Mouse (Mus musculus) embryonic facial prominence, embryonic 13.5 days (tissue): ENCODE data around the gene Sox5. TPM values are rescaled to one million over a fixed set of nuclear protein-coding genes. Genes with fewer than 3 reads are reported as not detected.

Experiments
- ATAC-seq: fragments of 200-750 bp; cut with Nextera tagmentation; 2 replicates; pipeline ENCODE4 v1.8.0; 2017; ENCODE audit warnings: low read depth; ENCODE audit not compliant: insufficient number of reproducible peaks, insufficient read depth, low FRiP score, low TSS enrichment
- H3K27ac ChIP-seq: fragments of 300-500 bp; sonication (generic); 2 replicates; pipeline ENCODE4 v1.5.1; 2015; ENCODE audit warnings: moderate library complexity, mild to moderate bottlenecking, inconsistent platforms
- H3K27me3 ChIP-seq: fragments of 300-500 bp; sonication (generic); 2 replicates; pipeline ENCODE4 v1.6.1; 2015; ENCODE audit warnings: mild to moderate bottlenecking, inconsistent platforms
- H3K36me3 ChIP-seq: fragments of 300-500 bp; sonication (generic); 2 replicates; pipeline ENCODE4 v1.6.1; 2015; ENCODE audit warnings: mild to moderate bottlenecking, inconsistent platforms
- H3K4me1 ChIP-seq: fragments of 300-500 bp; sonication (generic); 2 replicates; pipeline ENCODE4 v1.6.1; 2015; ENCODE audit warnings: inconsistent platforms
- H3K4me2 ChIP-seq: fragments of 300-500 bp; sonication (generic); 2 replicates; pipeline ENCODE4 v1.6.1; 2015; ENCODE audit warnings: moderate library complexity, mild to moderate bottlenecking, inconsistent platforms
- H3K4me3 ChIP-seq: fragments of 300-500 bp; sonication (generic); 2 replicates; pipeline ENCODE4 v1.5.1; 2015; ENCODE audit warnings: mild to moderate bottlenecking, inconsistent platforms
- H3K9ac ChIP-seq: fragments of 300-500 bp; sonication (generic); 2 replicates; pipeline ENCODE4 v1.6.1; 2015; ENCODE audit warnings: mild to moderate bottlenecking, inconsistent platforms
- H3K9me3 ChIP-seq: fragments of 300-500 bp; sonication (generic); 2 replicates; pipeline ENCODE4 v1.6.1; 2016; ENCODE audit warnings: inconsistent platforms
- WGBS: fragments of 180-500 bp; shearing (Covaris S2); methylation state at CpG from one replicate; pipeline ENCODE4 v1.1.7; 2015; ENCODE audit warnings: mixed read lengths; 5-methylcytosine and 5-hydroxymethylcytosine counted together
- polyA plus RNA-seq: library from polyadenylated mRNA; unstranded; fragments of >200 nt; fragmentation: Nextera tagmentation; extraction: Ambion mirVana; gene quantifications from 2 replicates; pipeline ENCODE4 v1.2.1, GENCODE M21; 2015

The Sox5 gene
- polyA plus RNA-seq, 1 experiment from 2014 or later, result 55.6 TPM

DNA sequence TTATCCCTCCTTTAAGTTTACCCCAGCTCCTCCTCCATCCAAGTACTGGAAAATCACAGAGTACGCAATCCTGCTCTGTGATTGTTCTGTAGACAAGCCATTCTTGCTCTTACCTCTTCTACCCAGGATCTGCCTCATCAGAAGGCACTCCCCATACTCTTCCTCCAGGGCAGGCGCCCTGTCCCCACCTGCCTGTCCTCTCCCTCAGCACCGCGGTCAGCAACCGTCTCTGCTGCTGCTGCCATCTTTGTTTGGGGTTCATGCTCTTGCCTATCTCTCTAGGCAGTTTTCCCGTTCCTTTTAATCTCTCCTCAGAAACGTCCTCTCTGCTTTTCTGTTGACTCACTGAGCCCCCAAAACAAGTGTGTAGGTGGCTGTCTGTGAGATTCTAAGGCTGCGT, 236.2 kb downstream of the Sox5 start:
- Histone ChIP-seq H3K27me3 (no peaks in the 10 kb centered on the region), H3K9me3 (no peaks in the 10 kb centered on the region), H3K27ac (no peak overlapping the region), H3K9ac (no peak overlapping the region), H3K4me3 (no peak overlapping the region), H3K4me1 (peaks cover 3% of the 10 kb centered on the region; the same call in 1 of the 2 replicates), H3K36me3 (no peaks in the 10 kb centered on the region), H3K4me2 (no peak overlapping the region)
- 86% methylated on average over 8 of the region's 8 CpGs for WGBS
- ATAC-seq, result no peak

DNA sequence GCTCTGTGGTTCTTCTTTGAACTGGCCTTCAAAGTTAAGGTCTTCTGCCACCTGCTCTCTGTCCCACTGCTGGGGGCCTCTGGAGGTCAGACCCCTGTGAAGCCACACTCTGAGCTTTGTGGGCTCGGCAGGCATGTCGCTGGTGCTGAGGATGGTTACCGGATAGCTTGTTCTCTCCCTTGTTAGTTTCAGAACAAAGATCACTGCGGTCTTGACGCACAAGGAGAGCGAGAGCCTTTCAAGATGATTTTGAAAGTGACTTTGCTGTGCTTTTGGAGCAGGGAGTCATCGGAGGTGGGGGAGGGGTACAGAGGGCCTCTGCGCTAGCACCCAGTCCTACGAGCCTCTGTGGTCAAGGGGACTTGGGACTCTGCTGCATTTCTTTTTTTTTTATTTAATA, 240.5 kb downstream of the Sox5 start:
- Histone ChIP-seq H3K36me3 (no peaks in the 10 kb centered on the region), H3K9ac (no peak overlapping the region), H3K9me3 (no peaks in the 10 kb centered on the region), H3K4me1 (peaks cover 3% of the 10 kb centered on the region; the same call in 1 of the 2 replicates), H3K4me2 (no peak overlapping the region), H3K27ac (no peak overlapping the region), H3K4me3 (no peak overlapping the region), H3K27me3 (no peaks in the 10 kb centered on the region)
- WGBS, result 82% methylated on average over 9 of the region's 9 CpGs
- no peak for ATAC-seq

DNA sequence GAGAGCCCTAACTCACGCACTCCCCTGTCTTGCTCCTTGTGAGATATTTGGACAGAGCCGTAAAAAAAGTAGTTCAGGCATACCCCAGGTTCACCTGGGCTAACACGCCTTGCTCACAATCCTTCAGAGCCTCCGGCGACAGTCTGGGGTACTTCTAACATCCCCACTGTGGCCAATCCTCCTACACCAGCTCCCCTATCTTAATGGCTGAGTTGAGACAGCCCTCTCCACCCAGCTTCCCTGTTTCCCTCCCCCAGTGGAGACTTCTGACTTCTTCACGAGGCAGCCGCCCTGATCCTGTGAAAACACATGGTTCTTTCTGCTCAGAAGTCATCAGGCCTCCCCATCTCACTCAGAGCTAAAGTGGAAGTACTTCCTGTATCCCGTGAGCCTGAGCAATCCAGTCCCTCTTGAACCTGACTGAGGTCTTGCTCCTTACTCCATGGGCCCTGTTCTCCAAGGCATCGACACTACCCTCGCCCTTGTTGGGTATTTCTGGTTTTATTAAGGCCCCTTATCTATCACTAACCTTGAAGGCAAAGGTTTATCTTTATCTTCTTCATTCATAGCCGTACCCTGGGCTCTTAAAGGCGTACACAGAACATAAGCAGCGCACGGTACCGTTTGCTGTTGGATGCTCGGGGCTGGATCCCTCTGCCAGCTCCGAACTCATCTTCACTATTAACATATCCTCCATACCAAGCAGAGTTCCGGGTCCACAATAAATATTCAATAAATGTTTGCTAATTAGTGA, 242.2 kb downstream of the Sox5 start:
- Histone ChIP-seq H3K36me3 (no peaks in the 10 kb centered on the region), H3K9me3 (no peaks in the 10 kb centered on the region), H3K27ac (no peak overlapping the region), H3K9ac (no peak overlapping the region), H3K27me3 (no peaks in the 10 kb centered on the region), H3K4me3 (no peak overlapping the region), H3K4me1 (peaks cover 3% of the 10 kb centered on the region; the same call in 1 of the 2 replicates), H3K4me2 (no peak overlapping the region)
- no peak for ATAC-seq
- 86% methylated on average over 18 of the region's 18 CpGs for WGBS

DNA sequence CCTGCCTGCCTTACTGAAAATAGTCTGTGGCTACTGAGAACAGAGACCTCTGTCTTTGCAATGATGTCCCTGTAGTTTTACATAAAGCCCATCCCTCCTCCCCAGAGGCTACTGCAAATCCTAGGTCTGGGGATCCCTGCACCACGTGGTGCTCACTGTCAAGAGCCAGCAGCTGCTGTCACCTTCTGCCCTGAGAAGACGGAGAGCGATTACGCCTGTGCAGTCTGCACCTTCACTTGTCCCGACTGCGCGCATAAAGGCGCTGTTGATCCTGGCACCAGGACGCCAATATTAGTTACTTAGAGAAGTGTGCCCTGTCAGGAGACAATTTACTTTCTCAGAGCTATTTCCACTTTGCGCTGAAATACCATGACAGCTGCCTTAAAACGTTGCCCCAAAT, 258.3 kb downstream of the Sox5 start:
- Histone ChIP-seq H3K27ac (no peak overlapping the region), H3K4me1 (0 out of 2 replicates have a peak, but pooled peaks cover 4% of the 10 kb centered on the region), H3K9me3 (no peaks in the 10 kb centered on the region), H3K36me3 (no peaks in the 10 kb centered on the region), H3K4me2 (no peak overlapping the region), H3K9ac (no peak overlapping the region), H3K4me3 (no peak overlapping the region), H3K27me3 (no peaks in the 10 kb centered on the region)
- WGBS, result 62% methylated on average over 11 of the region's 11 CpGs
- ATAC-seq, result no peak

DNA sequence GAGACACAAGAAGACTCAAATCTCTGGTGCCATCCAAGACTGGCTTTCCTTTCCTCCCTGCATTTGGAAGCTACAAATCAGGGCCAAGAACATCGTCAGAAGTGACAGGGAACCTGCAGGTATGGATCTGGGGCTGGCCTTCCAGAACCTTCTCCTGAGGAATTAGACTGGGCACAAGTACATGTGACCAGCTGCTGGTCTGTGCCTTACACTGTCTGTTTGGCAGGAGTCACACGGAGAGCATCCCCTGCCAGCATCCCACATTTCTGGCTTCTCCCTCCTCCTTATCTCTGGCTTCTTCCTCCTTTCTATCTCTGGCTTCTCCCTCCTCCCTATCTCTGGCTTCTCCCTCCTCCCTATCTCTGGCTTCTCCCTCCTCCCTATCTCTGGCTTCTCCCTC, 263.0 kb downstream of the Sox5 start:
- Histone ChIP-seq H3K4me3 (no peak overlapping the region), H3K9me3 (no peaks in the 10 kb centered on the region), H3K27me3 (no peaks in the 10 kb centered on the region), H3K9ac (no peak overlapping the region), H3K4me1 (peaks cover 7% of the 10 kb centered on the region), H3K27ac (no peak overlapping the region), H3K36me3 (no peaks in the 10 kb centered on the region), H3K4me2 (no peak overlapping the region)
- no peak for ATAC-seq
- 96% methylated on average over 2 of the region's 2 CpGs for WGBS

DNA sequence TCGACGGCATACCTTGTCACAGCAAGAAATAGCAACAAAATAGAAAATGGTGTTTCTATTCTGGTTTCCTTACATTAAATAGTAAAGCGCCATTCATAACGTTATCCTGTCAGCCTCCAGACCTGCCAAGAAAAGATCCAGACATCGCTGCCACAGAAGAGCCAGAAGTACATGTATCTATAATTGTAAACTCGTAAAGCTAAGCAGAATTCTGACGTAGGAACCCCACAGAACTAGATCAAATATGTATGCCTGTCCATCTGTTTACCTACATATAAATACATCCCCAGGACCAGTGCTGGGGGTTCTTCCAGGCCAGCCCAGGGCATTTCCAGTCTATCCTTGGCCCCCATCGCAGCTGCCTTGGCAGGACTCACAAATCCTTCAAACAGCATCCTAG, 265.9 kb downstream of the Sox5 start:
- no peak for ATAC-seq
- no peak overlapping the region for H3K9ac ChIP-seq
- WGBS, result 86% methylated on average over 8 of the region's 8 CpGs
- H3K27me3 ChIP-seq, result no peaks in the 10 kb centered on the region
- no peak overlapping the region for H3K4me3 ChIP-seq
- no peak overlapping the region for H3K27ac ChIP-seq
- peaks cover 5% of the 10 kb centered on the region for H3K4me1 ChIP-seq
- H3K9me3 ChIP-seq, result no peaks in the 10 kb centered on the region
- no peaks in the 10 kb centered on the region for H3K36me3 ChIP-seq
- no peak overlapping the region for H3K4me2 ChIP-seq

DNA sequence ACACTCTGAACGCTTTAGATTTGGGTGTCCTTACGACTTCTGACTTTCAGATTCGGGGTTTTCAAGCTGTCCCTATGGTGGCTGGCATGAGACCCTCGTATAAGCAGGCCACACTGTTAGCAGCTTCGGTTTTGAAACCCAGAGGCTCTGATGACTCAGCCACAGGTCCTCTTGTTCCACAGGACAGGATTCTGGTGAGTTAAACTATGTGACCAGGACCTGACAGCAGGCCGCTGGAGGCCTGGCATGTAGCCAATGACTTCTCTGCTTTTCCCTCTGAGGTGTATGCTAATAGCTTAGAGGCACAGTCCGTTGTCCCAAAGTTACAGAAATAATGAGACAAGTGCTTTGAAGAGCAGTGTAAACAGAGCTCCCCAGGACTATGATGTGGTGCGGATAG, 268.0 kb downstream of the Sox5 start:
- Histone ChIP-seq H3K36me3 (no peaks in the 10 kb centered on the region), H3K4me2 (no peak overlapping the region), H3K27me3 (no peaks in the 10 kb centered on the region), H3K27ac (no peak overlapping the region), H3K4me3 (no peak overlapping the region), H3K4me1 (peaks cover 5% of the 10 kb centered on the region), H3K9ac (no peak overlapping the region), H3K9me3 (no peaks in the 10 kb centered on the region)
- no peak for ATAC-seq
- WGBS, result 64% methylated on average over 8 of the region's 8 CpGs

DNA sequence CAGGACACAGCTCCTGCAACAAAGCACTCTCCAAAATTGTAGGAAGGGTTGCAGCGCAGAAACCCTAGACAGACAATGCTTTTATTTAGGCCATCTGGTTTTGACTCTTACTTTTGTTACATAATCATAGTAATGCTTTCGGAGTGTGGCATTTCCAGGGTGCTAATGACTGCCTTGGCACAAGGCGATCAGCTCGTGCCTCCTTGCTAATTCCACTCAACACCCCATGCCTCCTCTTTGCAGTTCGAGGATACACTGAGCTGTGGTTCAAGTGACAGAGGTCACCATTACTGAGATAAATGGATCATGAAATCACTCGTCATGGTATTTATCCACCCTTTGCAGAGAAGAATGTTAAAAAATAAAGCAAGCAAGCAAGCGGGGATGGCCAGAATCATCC, 269.9 kb downstream of the Sox5 start:
- ATAC-seq, result no peak
- Histone ChIP-seq H3K27me3 (no peaks in the 10 kb centered on the region), H3K27ac (no peak overlapping the region), H3K9me3 (no peaks in the 10 kb centered on the region), H3K36me3 (no peaks in the 10 kb centered on the region), H3K4me2 (no peak overlapping the region), H3K4me3 (no peak overlapping the region), H3K9ac (no peak overlapping the region), H3K4me1 (peaks cover 5% of the 10 kb centered on the region)
- 70% methylated on average over 7 of the region's 7 CpGs for WGBS

DNA sequence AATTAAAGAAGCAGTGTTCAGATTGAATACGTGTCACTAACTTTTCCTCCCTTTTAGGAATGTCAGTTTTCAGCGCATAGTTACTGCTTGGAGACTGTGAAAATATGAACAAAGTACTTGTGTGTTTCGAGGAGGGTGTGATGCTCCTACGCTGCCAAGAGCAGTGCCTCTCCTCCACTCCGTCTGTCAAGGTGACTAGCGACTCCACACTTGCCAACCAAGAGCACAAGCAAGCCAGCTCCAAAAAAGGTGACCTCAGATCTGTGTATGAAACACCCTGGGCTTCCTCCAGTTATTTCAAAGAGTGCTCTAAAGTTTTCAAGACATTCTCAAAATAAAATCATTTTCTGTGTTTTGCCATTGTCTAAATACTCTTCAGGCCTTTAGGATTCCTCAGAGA, 271.6 kb downstream of the Sox5 start:
- Histone ChIP-seq H3K36me3 (no peaks in the 10 kb centered on the region), H3K27ac (no peak overlapping the region), H3K9me3 (no peaks in the 10 kb centered on the region), H3K9ac (no peak overlapping the region), H3K4me2 (no peak overlapping the region), H3K4me1 (peaks cover 5% of the 10 kb centered on the region), H3K4me3 (no peak overlapping the region), H3K27me3 (no peaks in the 10 kb centered on the region)
- WGBS, result 88% methylated on average over 6 of the region's 6 CpGs
- no peak for ATAC-seq

DNA sequence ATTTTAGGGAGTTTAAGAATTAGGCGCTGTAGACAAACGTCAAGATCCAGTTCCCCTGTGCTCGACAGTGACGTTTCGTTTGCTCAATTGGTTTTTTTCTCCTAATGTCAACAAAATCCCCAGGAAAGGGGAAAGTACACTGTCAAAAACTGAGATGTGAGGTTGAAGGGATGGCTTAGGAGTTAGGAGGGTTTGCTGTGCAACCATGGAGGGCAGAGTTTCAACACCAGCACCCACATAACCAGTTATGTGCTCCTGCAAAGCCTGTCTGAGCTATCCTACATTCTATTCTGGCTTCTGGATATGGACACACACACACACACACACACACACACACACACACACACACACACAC, 277.6 kb downstream of the Sox5 start:
- H3K36me3 ChIP-seq, result no peaks in the 10 kb centered on the region
- no peak overlapping the region for H3K4me3 ChIP-seq
- no peak overlapping the region for H3K4me2 ChIP-seq
- no peak overlapping the region for H3K9ac ChIP-seq
- H3K27ac ChIP-seq, result no peak overlapping the region
- no peak for ATAC-seq
- H3K9me3 ChIP-seq, result no peaks in the 10 kb centered on the region
- 71% methylated on average over 5 of the region's 5 CpGs for WGBS
- H3K27me3 ChIP-seq, result no peaks in the 10 kb centered on the region
- no peaks in the 10 kb centered on the region for H3K4me1 ChIP-seq

DNA sequence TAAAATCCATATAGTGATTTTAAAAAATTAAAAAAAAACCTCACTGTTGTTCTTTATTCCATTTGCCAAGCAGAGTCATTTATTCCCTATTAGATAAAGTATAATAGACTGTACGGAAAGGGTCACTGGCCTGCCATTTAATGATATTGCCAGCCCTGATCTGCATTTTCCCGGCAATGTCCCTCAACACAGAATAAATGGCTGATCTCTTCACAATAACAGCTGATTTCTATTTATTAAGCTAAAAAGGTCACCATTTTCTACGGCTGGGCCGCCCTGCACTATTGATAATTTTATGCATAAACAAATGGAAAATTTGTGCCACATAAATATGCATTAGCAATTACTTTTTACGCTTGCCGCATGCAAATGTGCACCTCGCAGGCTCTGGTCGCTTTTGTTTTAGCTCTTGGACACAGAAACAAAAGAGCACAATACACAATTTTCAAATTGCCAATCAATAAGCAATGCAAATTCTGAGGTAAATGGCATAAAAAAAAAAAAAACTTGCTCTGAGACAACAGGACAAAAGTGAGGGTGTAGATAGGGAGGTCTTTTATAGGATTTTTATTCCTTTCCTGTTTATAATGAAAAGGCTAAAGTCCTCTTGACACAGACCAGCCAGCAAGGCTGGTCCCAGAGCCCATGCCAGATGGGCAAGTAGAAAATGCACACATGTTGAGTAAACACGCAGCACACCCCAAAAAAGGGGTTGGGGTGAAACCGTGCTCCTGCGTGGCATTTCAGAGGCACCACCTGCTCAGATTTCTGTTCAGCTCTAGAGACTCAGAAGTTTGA, 278.2 kb downstream of the Sox5 start:
- Histone ChIP-seq H3K27me3 (no peaks in the 10 kb centered on the region), H3K36me3 (no peaks in the 10 kb centered on the region), H3K27ac (no peak overlapping the region), H3K9ac (no peak overlapping the region), H3K4me1 (no peaks in the 10 kb centered on the region), H3K9me3 (no peaks in the 10 kb centered on the region), H3K4me3 (no peak overlapping the region), H3K4me2 (no peak overlapping the region)
- WGBS, result 87% methylated on average over 11 of the region's 11 CpGs
- ATAC-seq, result no peak

DNA sequence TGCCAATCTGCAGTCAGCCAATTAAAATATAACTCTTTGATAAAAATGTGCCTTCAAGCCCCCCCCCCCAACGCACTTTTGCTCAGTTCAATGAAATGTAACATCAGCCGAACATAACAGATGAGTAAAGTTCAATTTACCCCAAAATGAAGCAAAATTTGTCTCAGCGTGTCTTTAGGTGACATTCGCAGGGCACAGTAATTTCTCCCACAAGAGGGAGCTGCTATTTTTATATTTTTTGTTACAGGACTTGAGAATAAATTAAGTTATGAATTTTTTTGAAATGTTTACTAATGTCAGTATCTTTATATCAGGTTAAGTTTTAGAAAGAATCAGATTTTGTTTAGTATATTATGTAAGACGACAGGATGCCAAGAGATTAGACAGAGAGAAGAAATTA, 280.3 kb downstream of the Sox5 start:
- no peak for ATAC-seq
- peaks cover 2% of the 10 kb centered on the region; the same call in 1 of the 2 replicates for H3K9me3 ChIP-seq
- H3K9ac ChIP-seq, result no peak overlapping the region
- H3K4me1 ChIP-seq, result no peaks in the 10 kb centered on the region
- H3K4me3 ChIP-seq, result no peak overlapping the region
- 83% methylated on average over 5 of the region's 5 CpGs for WGBS
- H3K4me2 ChIP-seq, result no peak overlapping the region
- H3K27me3 ChIP-seq, result no peaks in the 10 kb centered on the region
- H3K27ac ChIP-seq, result no peak overlapping the region
- H3K36me3 ChIP-seq, result no peaks in the 10 kb centered on the region
